Mouse (Mus musculus) liver, embryonic 14.5 days (tissue): Measurements from ENCODE around the gene Tnf. TPM values are rescaled to one million over a fixed set of nuclear protein-coding genes. Genes with fewer than 3 reads are reported as not detected.
"Not testable (repeated sequence)": the region's sequence is repeated elsewhere in the genome, so short reads cannot be mapped to it uniquely, and the experiment has no call there.

Experiments used
- ATAC-seq: fragments of 200-750 bp; cut with Nextera tagmentation; 2 replicates; pipeline ENCODE4 v1.8.0; 2017; ENCODE audit warnings: moderate number of reproducible peaks, mild to moderate bottlenecking, moderate library complexity; ENCODE audit not compliant: insufficient read depth
- DNase-seq, 3 experiments: peaks; one replicate each; pipeline ENCODE4 v3.0.0-alpha.2; 2012 to 2013; ENCODE audit warnings: low read depth in 3 of 3, low spot score in 3 of 3
- H3K27ac ChIP-seq: fragments of 300-500 bp; sonication (generic); 2 replicates; pipeline ENCODE4 v1.5.1; 2014; ENCODE audit warnings: moderate library complexity, mild to moderate bottlenecking, control low read depth, inconsistent platforms
- H3K27me3 ChIP-seq: fragments of 300-500 bp; sonication (generic); 2 replicates; pipeline ENCODE4 v1.6.1; 2014; ENCODE audit warnings: mild to moderate bottlenecking, low read length, moderate library complexity; ENCODE audit not compliant: control insufficient read depth, insufficient read depth
- H3K36me3 ChIP-seq: fragments of 300-500 bp; sonication (generic); replicated peaks from 2 replicates; pipeline ENCODE4 v1.6.1; 2014; ENCODE audit warnings: low read depth; ENCODE audit not compliant: control insufficient read depth, insufficient read depth
- H3K4me1 ChIP-seq, 2 experiments: fragments of 200-500 bp in 1 of 2; fragments of 300-500 bp in 1 of 2; sonication (generic) in 1 of 2; replicated peaks; 2 replicates each; pipeline ENCODE4 v1.6.1; 2012 to 2014; ENCODE audit warnings: antibody characterized with exemption in 1 of 2, inconsistent platforms in 1 of 2, low read length in 1 of 2; ENCODE audit not compliant: control insufficient read depth in 2 of 2, insufficient read depth in 2 of 2
- H3K4me2 ChIP-seq: fragments of 300-500 bp; sonication (generic); 2 replicates; pipeline ENCODE4 v1.6.1; 2014; ENCODE audit warnings: low read depth, mild to moderate bottlenecking, control low read depth, moderate library complexity
- H3K4me3 ChIP-seq, 2 experiments: fragments of 200-500 bp in 1 of 2; fragments of 300-500 bp in 1 of 2; sonication (generic) in 1 of 2; 2 replicates each; pipeline ENCODE4 v1.5.1; 2012 to 2014; ENCODE audit warnings: low read depth in 2 of 2, low read length in 2 of 2, mild to moderate bottlenecking in 2 of 2, control low read depth in 1 of 2, inconsistent platforms in 1 of 2, moderate library complexity in 1 of 2; ENCODE audit not compliant: insufficient read depth in 1 of 2
- H3K9ac ChIP-seq: fragments of 300-500 bp; sonication (generic); replicated peaks from 2 replicates; pipeline ENCODE4 v1.6.1; 2014; ENCODE audit warnings: mild to moderate bottlenecking, control low read depth, moderate library complexity
- H3K9me3 ChIP-seq: fragments of 300-500 bp; sonication (generic); 2 replicates; pipeline ENCODE4 v1.6.1; 2016; ENCODE audit warnings: low read length, mixed read lengths; ENCODE audit not compliant: control insufficient read depth
- CTCF ChIP-seq: IDR thresholded peaks from 2 replicates; pipeline ENCODE4 v1.5.1; 2016; ENCODE audit warnings: antibody characterized with exemption, low read depth, control low read depth
- EP300 ChIP-seq: IDR thresholded peaks from 2 replicates; pipeline ENCODE4 v1.6.1; 2016; ENCODE audit warnings: antibody characterized with exemption, low read depth
- WGBS: fragments of 180-500 bp; shearing (Covaris S2); extraction: QIAGEN DNeasy Blood & Tissue Kit; methylation state at CpG from one replicate; pipeline ENCODE4 v1.1.7; 2014; ENCODE audit not compliant: insufficient replicate concordance; 5-methylcytosine and 5-hydroxymethylcytosine counted together
- polyA plus RNA-seq, 2 experiments: library from polyadenylated mRNA; depleted of rRNA in 1 of 2; stranded (reverse) in 1 of 2; unstranded in 1 of 2; fragments of >200 nt; fragmentation: Nextera tagmentation in 1 of 2; extraction: Ambion mirVana in 1 of 2; gene quantifications; 2 replicates each; pipeline versions ENCODE4 v1.2.1 to v1.2.3; 2012 to 2014

The Tnf gene
- polyA plus RNA-seq, 2 experiments: 0.43 to 0.73 TPM

- Histone ChIP-seq H3K27me3 (no peaks in the 10 kb centered on the region), H3K4me1 (peaks cover 7 to 16% of the 10 kb centered on the region in 2 experiments), H3K4me2 (no peak overlapping the region), H3K36me3 (peaks cover 2% of the 10 kb centered on the region), H3K9ac (no peak overlapping the region), H3K27ac (no peak overlapping the region), H3K9me3 (no peaks in the 10 kb centered on the region), H3K4me3 (no peak overlapping the region)
- TF ChIP-seq EP300: no peak
- TF ChIP-seq CTCF: no peak
- no peak for DNase-seq
- no peak for ATAC-seq
- WGBS: 85% methylated on average over 12 of the region's 12 CpGs
Observed at GRCm38 (mm10) chr17:35237504-35237903, 35.7 kb upstream of the Tnf start.

GRCm38 (mm10) chr17:35236996-35237395 is 35.2 kb upstream of the Tnf start:
- Histone ChIP-seq H3K36me3 (peaks cover 2% of the 10 kb centered on the region), H3K9ac (no peak overlapping the region), H3K4me1 (peaks cover 7 to 16% of the 10 kb centered on the region in 2 experiments), H3K27ac (no peak overlapping the region), H3K9me3 (no peaks in the 10 kb centered on the region), H3K27me3 (no peaks in the 10 kb centered on the region), H3K4me2 (no peak overlapping the region), H3K4me3 (no peak overlapping the region)
- DNase-seq (no peak), ATAC-seq (no peak)
- WGBS: 80% methylated on average over 9 of the region's 9 CpGs
- TF ChIP-seq EP300 (no peak), CTCF (no peak)

- Histone ChIP-seq H3K27ac (peak overlapping the region; percentile 86), H3K36me3 (peaks cover 2% of the 10 kb centered on the region), H3K4me2 (peak overlapping the region; percentile 86), H3K27me3 (no peaks in the 10 kb centered on the region), H3K4me3 (peak overlapping the region; percentile 69), H3K9me3 (no peaks in the 10 kb centered on the region), H3K9ac (peak overlapping the region; percentile 76), H3K4me1 (peaks cover 7 to 16% of the 10 kb centered on the region in 2 experiments)
- ATAC-seq (peak; percentile 70), DNase-seq (peak; percentile 75 to 82 (median 76))
- 2% methylated on average over 18 of the region's 18 CpGs for WGBS
- TF ChIP-seq EP300 (no peak), CTCF (peak; percentile 100)
Observed at GRCm38 (mm10) chr17:35236390-35236746, 34.6 kb upstream of the Tnf start.

GRCm38 (mm10) chr17:35235614-35236389 is 34.0 kb upstream of the Tnf start, which contains the start of gene Nfkbil1:
Gene Nfkbil1 (minus strand): TSS chr17:35235792.
- Histone ChIP-seq H3K36me3 (peaks cover 7% of the 10 kb centered on the region), H3K27ac (peak within 1 kb of the TSS; percentile 86), H3K27me3 (no peaks in the 10 kb centered on the region), H3K4me1 (peaks cover 6 to 13% of the 10 kb centered on the region in 2 experiments), H3K9me3 (no peaks in the 10 kb centered on the region), H3K4me2 (peak within 1 kb of the TSS; percentile 86), H3K9ac (peak within 1 kb of the TSS; percentile 76), H3K4me3 (peak within 1 kb of the TSS; percentile 69)
- DNase-seq (peak; percentile 82 to 87 (median 85)), ATAC-seq (peak; percentile 80)
- WGBS: under 1% methylated on average over 35 of the region's 35 CpGs
- no peak for TF ChIP-seq CTCF
- peak; percentile 30; the same call in 1 of the 2 replicates for TF ChIP-seq EP300

GRCm38 (mm10) chr17:35234903-35235302 is 33.1 kb upstream of the Tnf start:
- TF ChIP-seq EP300: no peak
- no peak for TF ChIP-seq CTCF
- Histone ChIP-seq H3K27ac (peak overlapping the region; percentile 86), H3K4me1 (peaks cover 0 to 5% of the 10 kb centered on the region in 2 experiments; a peak in 1 of 4 replicates), H3K4me2 (peak overlapping the region; percentile 86), H3K27me3 (no peaks in the 10 kb centered on the region), H3K4me3 (peak overlapping the region; percentile 69), H3K36me3 (peaks cover 7% of the 10 kb centered on the region), H3K9ac (peak overlapping the region; percentile 76), H3K9me3 (no peaks in the 10 kb centered on the region)
- ATAC-seq (peak; percentile 3; the same call in 1 of the 2 replicates), DNase-seq (no peak)
- 3% methylated on average over 31 of the region's 31 CpGs for WGBS

- DNase-seq, H3K4me1 ChIP-seq, ATAC-seq, H3K27me3 ChIP-seq, H3K9me3 ChIP-seq, H3K27ac ChIP-seq, H3K9ac ChIP-seq: not testable (repeated sequence)
- 68% methylated on average over 7 of the region's 7 CpGs for whole genome bisulfite sequencing
- H3K4me2 ChIP-seq: peak overlapping the region; percentile 86
- peaks cover 15% of the 10 kb centered on the region for H3K36me3 ChIP-seq
- peak overlapping the region in 1 of 2 experiments; percentile 69; a peak in 1 of 4 replicates for H3K4me3 ChIP-seq
Observed at GRCm38 (mm10) chr17:35234090-35234489, 32.3 kb upstream of the Tnf start.
